Mouse (Mus musculus) liver, embryonic 13.5 days (tissue): ENCODE data around the gene Gpd2. TPM values are rescaled to one million over a fixed set of nuclear protein-coding genes. Genes with fewer than 3 reads are reported as not detected.
A peak's percentile ranks its signal among the peaks of the same experiment; 100 is the strongest.

Experiments
- ATAC-seq: fragments of 200-750 bp; cut with Nextera tagmentation; 2 replicates; pipeline ENCODE4 v1.8.0; 2017; ENCODE audit warnings: low read depth, mild to moderate bottlenecking, moderate number of reproducible peaks, moderate library complexity
- DNase-seq: peaks from one replicate; pipeline ENCODE4 v3.0.0; 2022
- H3K27ac ChIP-seq: fragments of 300-500 bp; sonication (generic); 2 replicates; pipeline ENCODE4 v1.5.1; 2015; ENCODE audit warnings: moderate library complexity, mild to moderate bottlenecking, inconsistent platforms
- H3K27me3 ChIP-seq: fragments of 300-500 bp; sonication (generic); 2 replicates; pipeline ENCODE4 v1.6.1; 2015; ENCODE audit warnings: mild to moderate bottlenecking, inconsistent platforms
- H3K36me3 ChIP-seq: fragments of 300-500 bp; sonication (generic); 2 replicates; pipeline ENCODE4 v1.6.1; 2015; ENCODE audit warnings: mild to moderate bottlenecking, inconsistent platforms
- H3K4me1 ChIP-seq: fragments of 300-500 bp; sonication (generic); replicated peaks from 2 replicates; pipeline ENCODE4 v1.6.1; 2015; ENCODE audit warnings: inconsistent platforms
- H3K4me2 ChIP-seq: fragments of 300-500 bp; sonication (generic); 2 replicates; pipeline ENCODE4 v1.6.1; 2015; ENCODE audit warnings: inconsistent platforms, mild to moderate bottlenecking, moderate library complexity
- H3K4me3 ChIP-seq: fragments of 300-500 bp; sonication (generic); replicated peaks from 2 replicates; pipeline ENCODE4 v1.5.1; 2015; ENCODE audit warnings: mild to moderate bottlenecking, inconsistent platforms
- H3K9ac ChIP-seq: fragments of 300-500 bp; sonication (generic); 2 replicates; pipeline ENCODE4 v1.6.1; 2015; ENCODE audit warnings: mild to moderate bottlenecking, inconsistent platforms
- H3K9me3 ChIP-seq: fragments of 300-500 bp; sonication (generic); replicated peaks from 2 replicates; pipeline ENCODE4 v1.6.1; 2016; ENCODE audit warnings: inconsistent platforms
- WGBS: fragments of 180-500 bp; shearing (Covaris S2); methylation state at CpG from one replicate; pipeline ENCODE4 v1.1.7; 2015; ENCODE audit not compliant: insufficient replicate concordance; 5-methylcytosine and 5-hydroxymethylcytosine counted together
- polyA plus RNA-seq: library from polyadenylated mRNA; unstranded; fragments of >200 nt; fragmentation: Nextera tagmentation; extraction: Ambion mirVana; gene quantifications from 2 replicates; pipeline ENCODE4 v1.2.1, GENCODE M21; 2015

Gene Gpd2
- polyA plus RNA-seq, 1 experiment from 2014 or later: 10.3 TPM

DNA sequence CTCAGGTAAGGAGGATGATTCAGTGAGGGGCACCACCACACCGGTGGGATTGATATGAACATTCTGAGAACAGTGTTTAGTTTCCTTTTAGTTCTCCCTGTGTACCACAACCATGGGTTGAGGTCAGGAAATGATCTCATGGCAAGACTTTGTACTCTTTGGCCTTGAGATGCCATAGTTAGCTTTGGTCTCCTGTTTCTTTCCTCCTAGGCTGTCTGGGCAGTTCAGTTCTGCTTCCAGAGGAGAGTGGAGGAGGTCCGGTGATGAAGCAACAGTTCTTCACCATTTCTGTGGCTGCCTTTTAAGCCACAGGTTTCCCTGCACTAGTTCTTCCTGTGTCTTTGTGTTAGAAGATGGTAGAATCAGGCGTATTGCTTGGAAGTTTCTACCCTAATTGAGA is 31.4 kb downstream of the Gpd2 start:
- no peaks in the 10 kb centered on the region for H3K36me3 ChIP-seq
- no peak overlapping the region for H3K9ac ChIP-seq
- no peaks in the 10 kb centered on the region for H3K4me1 ChIP-seq
- H3K27ac ChIP-seq: no peak overlapping the region
- ATAC-seq (no peak), DNase-seq (no peak)
- H3K4me2 ChIP-seq: no peak overlapping the region
- no peaks in the 10 kb centered on the region for H3K9me3 ChIP-seq
- WGBS: 61% methylated on average over 3 of the region's 3 CpGs
- H3K4me3 ChIP-seq: no peak overlapping the region
- H3K27me3 ChIP-seq: no peaks in the 10 kb centered on the region

DNA sequence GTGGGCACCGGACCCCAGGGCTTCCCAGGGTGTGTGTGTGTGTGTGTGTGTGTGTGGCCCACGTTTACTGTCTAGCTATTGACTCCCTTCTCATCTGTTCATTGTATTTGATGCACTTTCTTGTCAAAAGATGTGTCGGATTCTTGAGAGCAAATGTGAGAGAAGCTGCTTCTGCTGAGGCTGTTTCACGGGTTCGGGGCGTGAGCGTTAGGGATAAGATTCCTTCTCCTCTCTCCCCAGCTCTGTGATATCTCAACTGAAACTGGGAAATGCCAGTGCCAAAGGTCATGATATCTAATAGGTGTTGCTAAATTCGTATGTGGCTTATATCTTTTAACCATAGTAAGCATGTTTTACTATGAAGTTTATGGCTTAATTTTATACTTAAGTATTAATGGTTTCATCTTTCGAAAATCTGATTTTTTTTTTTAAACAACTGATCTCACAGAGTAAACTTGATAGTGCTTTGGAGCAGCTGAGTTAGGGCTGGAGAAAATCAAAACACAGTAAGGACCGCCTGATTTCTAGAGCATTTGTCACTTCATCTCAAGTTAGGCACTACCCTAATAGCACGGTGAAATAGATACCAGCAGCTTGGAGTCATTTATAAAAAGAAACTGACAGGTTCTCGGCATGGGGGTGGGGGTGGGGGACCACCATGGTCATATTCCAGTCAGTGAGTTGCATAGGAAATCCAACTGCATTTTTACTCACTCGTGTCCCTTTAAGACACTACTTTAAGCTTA is 32.4 kb downstream of the Gpd2 start:
- ATAC-seq (no peak), DNase-seq (no peak)
- H3K36me3 ChIP-seq: no peaks in the 10 kb centered on the region
- H3K9me3 ChIP-seq: no peaks in the 10 kb centered on the region
- no peaks in the 10 kb centered on the region for H3K4me1 ChIP-seq
- no peak overlapping the region for H3K27ac ChIP-seq
- no peak overlapping the region for H3K9ac ChIP-seq
- no peak overlapping the region for H3K4me3 ChIP-seq
- no peak overlapping the region for H3K4me2 ChIP-seq
- WGBS: 67% methylated on average over 13 of the region's 13 CpGs
- H3K27me3 ChIP-seq: no peaks in the 10 kb centered on the region

- Histone ChIP-seq H3K36me3 (no peaks in the 10 kb centered on the region), H3K27me3 (no peaks in the 10 kb centered on the region), H3K4me3 (no peak overlapping the region), H3K4me1 (no peaks in the 10 kb centered on the region), H3K9ac (no peak overlapping the region), H3K9me3 (no peaks in the 10 kb centered on the region), H3K4me2 (no peak overlapping the region), H3K27ac (no peak overlapping the region)
- no peak for ATAC-seq
- 74% methylated on average over 10 of the region's 10 CpGs for whole genome bisulfite sequencing
- DNase-seq: no peak
These were observed 42.8 kb downstream of the Gpd2 start for GRCm38 (mm10) chr2:57280190-57280723.

DNA sequence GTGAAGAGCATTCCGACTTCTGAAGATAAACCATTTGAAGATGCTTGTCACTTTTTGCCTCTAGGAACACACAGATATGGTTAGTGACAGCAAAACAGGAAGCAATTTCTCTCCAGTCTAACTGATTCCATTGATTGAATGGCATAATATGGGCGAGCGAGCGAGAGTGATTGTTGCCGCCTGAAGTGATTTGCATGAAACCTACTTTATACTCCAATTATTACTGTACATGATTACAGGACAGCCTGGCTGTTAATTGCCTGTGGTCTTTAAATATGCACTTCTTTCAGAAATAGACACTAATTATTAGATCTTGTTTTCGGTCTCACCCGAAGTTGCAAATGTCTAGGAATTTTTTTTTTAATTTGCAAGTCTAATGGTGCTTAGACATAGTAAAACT is 46.4 kb downstream of the Gpd2 start:
- ATAC-seq (no peak), DNase-seq (no peak)
- 86% methylated on average over 7 of the region's 7 CpGs for WGBS
- Histone ChIP-seq H3K27ac (no peak overlapping the region), H3K4me3 (no peak overlapping the region), H3K4me2 (no peak overlapping the region), H3K36me3 (no peaks in the 10 kb centered on the region), H3K9me3 (no peaks in the 10 kb centered on the region), H3K4me1 (no peaks in the 10 kb centered on the region; the same call in 1 of the 2 replicates), H3K9ac (no peak overlapping the region), H3K27me3 (no peaks in the 10 kb centered on the region)

GRCm38 (mm10) chr2:57285197-57285596 is 47.8 kb downstream of the Gpd2 start:
- ATAC-seq (no peak), DNase-seq (no peak)
- WGBS: 84% methylated on average over 4 of the region's 4 CpGs
- H3K4me3 ChIP-seq: no peak overlapping the region
- H3K4me1 ChIP-seq: no peaks in the 10 kb centered on the region; the same call in 1 of the 2 replicates
- H3K27me3 ChIP-seq: no peaks in the 10 kb centered on the region
- H3K36me3 ChIP-seq: no peaks in the 10 kb centered on the region
- no peak overlapping the region for H3K9ac ChIP-seq
- no peak overlapping the region for H3K4me2 ChIP-seq
- no peaks in the 10 kb centered on the region for H3K9me3 ChIP-seq
- H3K27ac ChIP-seq: no peak overlapping the region

DNA sequence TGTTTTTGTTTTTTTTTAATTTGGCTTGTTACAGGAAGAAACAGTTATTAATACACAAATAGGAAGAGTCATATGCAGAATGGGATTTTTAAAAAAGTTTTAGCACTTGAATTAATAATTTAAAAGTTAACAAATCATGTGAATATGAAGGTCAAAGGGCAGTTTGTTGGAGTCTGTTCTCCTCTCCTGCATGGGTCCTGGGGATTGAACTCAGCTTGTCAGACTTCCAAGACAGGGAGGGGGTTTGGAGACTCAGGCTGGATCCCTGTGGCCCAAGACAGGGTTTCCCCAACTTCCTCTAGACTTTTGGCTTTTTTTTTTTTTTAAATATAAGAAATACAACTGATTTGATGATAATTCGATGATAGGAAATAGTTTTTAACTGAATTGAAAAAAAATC is 50.6 kb downstream of the Gpd2 start:
- Histone ChIP-seq H3K27me3 (no peaks in the 10 kb centered on the region), H3K4me1 (no peaks in the 10 kb centered on the region; the same call in 1 of the 2 replicates), H3K4me3 (no peak overlapping the region), H3K4me2 (no peak overlapping the region), H3K27ac (no peak overlapping the region), H3K9ac (no peak overlapping the region), H3K36me3 (no peaks in the 10 kb centered on the region), H3K9me3 (no peaks in the 10 kb centered on the region)
- ATAC-seq (no peak), DNase-seq (no peak)
- WGBS: 51% methylated on average over 1 of the region's 1 CpGs

DNA sequence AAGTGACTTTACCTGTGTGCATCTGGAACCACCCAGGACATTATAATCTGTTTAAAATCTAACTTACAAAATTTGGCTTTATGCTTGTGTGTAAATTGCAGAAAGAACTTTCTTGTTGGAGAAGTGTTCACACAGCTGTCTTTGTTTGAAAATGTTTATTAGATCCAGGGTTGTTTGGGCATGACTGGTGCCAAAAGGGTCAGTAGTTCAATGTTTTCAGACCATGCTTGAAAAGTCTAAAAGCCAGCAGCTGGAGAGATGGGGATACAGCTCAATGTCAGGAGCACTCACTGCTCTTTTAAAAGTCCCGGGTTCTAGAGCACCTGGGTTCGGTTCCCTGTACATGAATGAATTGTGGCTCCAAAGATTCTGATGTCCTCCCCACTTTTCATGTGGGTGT is 56.1 kb downstream of the Gpd2 start:
- H3K36me3 ChIP-seq: no peaks in the 10 kb centered on the region
- 72% methylated on average over 2 of the region's 2 CpGs for WGBS
- no peak for ATAC-seq
- H3K9me3 ChIP-seq: no peaks in the 10 kb centered on the region
- H3K27ac ChIP-seq: no peak overlapping the region
- no peak overlapping the region for H3K9ac ChIP-seq
- H3K4me3 ChIP-seq: no peak overlapping the region
- 0 out of 2 replicates have a peak, but pooled peaks cover 2% of the 10 kb centered on the region for H3K4me1 ChIP-seq
- no peaks in the 10 kb centered on the region for H3K27me3 ChIP-seq
- no peak overlapping the region for H3K4me2 ChIP-seq
- no peak for DNase-seq

GRCm38 (mm10) chr2:57296069-57296468 is 58.6 kb downstream of the Gpd2 start:
- no peak overlapping the region for H3K9ac ChIP-seq
- 17% methylated on average over 4 of the region's 4 CpGs for WGBS
- no peaks in the 10 kb centered on the region for H3K36me3 ChIP-seq
- no peak overlapping the region for H3K27ac ChIP-seq
- H3K9me3 ChIP-seq: no peaks in the 10 kb centered on the region
- no peak overlapping the region for H3K4me2 ChIP-seq
- no peaks in the 10 kb centered on the region for H3K27me3 ChIP-seq
- no peak for DNase-seq
- H3K4me3 ChIP-seq: no peak overlapping the region
- 0 out of 2 replicates have a peak, but pooled peaks cover 2% of the 10 kb centered on the region for H3K4me1 ChIP-seq
- 0 out of 2 replicates have a peak, but pooled peaks have one; percentile 43 for ATAC-seq

- Histone ChIP-seq H3K36me3 (no peaks in the 10 kb centered on the region), H3K27ac (no peak overlapping the region), H3K9me3 (no peaks in the 10 kb centered on the region), H3K9ac (no peak overlapping the region), H3K27me3 (no peaks in the 10 kb centered on the region), H3K4me3 (no peak overlapping the region), H3K4me2 (no peak overlapping the region), H3K4me1 (0 out of 2 replicates have a peak, but pooled peaks cover 2% of the 10 kb centered on the region)
- WGBS: 75% methylated on average over 4 of the region's 4 CpGs
- DNase-seq (no peak), ATAC-seq (no peak)
These were observed 59.8 kb downstream of the Gpd2 start for GRCm38 (mm10) chr2:57297226-57297625.

DNA sequence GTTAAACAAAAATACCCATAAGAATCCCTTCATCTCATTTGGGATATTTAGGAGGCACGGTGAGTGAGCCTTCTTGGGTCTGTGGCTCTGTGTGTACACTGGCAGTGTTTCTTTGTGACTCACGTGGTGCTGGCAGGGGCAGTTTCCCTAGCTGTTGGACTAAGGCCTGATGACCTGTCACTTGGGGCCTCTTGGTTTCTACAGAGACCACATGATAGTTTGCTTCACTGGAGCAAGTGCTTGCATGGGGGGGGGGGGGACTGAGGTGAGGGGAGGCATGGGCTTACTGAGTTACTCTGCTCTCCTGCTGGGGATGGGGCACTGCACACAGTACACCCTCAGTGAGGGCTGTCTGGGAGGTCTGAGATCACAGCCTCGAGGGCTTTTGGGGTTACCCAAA is 64.1 kb downstream of the Gpd2 start:
- H3K9me3 ChIP-seq: no peaks in the 10 kb centered on the region
- DNase-seq (no peak), ATAC-seq (no peak)
- WGBS: 36% methylated on average over 3 of the region's 3 CpGs
- H3K27me3 ChIP-seq: no peaks in the 10 kb centered on the region
- H3K27ac ChIP-seq: no peak overlapping the region
- H3K4me2 ChIP-seq: no peak overlapping the region
- H3K4me1 ChIP-seq: no peaks in the 10 kb centered on the region
- H3K9ac ChIP-seq: no peak overlapping the region
- H3K36me3 ChIP-seq: no peaks in the 10 kb centered on the region
- H3K4me3 ChIP-seq: no peak overlapping the region

DNA sequence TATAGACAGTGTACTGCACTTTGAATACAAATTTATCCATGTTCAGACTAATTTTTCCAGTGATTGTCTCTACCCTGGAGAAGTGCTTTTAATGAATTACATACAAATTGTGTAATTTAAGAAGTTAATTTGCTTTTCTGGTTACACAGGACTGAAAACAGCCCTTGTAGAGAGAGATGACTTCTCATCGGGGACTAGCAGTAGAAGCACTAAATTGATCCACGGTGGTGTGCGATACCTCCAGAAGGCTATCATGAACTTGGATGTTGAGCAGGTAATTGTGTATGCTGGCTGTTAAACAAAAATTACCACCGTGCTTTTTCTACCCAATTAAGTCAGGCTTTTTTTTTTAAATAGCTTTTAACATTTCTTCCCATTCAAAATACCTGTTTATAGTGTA is 66.8 kb downstream of the Gpd2 start:
- Histone ChIP-seq H3K9ac (no peak overlapping the region), H3K4me3 (no peak overlapping the region), H3K9me3 (no peaks in the 10 kb centered on the region), H3K4me2 (no peak overlapping the region), H3K27me3 (no peaks in the 10 kb centered on the region), H3K27ac (no peak overlapping the region), H3K36me3 (no peaks in the 10 kb centered on the region), H3K4me1 (no peaks in the 10 kb centered on the region)
- DNase-seq: no peak
- no peak for ATAC-seq
- 87% methylated on average over 4 of the region's 4 CpGs for WGBS

- no peak overlapping the region for H3K9ac ChIP-seq
- ATAC-seq: no peak
- H3K36me3 ChIP-seq: no peaks in the 10 kb centered on the region
- WGBS: 81% methylated on average over 7 of the region's 7 CpGs
- no peaks in the 10 kb centered on the region for H3K4me1 ChIP-seq
- H3K27ac ChIP-seq: no peak overlapping the region
- DNase-seq: no peak
- H3K4me2 ChIP-seq: no peak overlapping the region
- H3K4me3 ChIP-seq: no peak overlapping the region
- no peaks in the 10 kb centered on the region for H3K27me3 ChIP-seq
- no peaks in the 10 kb centered on the region for H3K9me3 ChIP-seq
These were observed 74.9 kb downstream of the Gpd2 start for GRCm38 (mm10) chr2:57312268-57312797.
